Mouse (Mus musculus) neural tube, embryonic 10.5 days (tissue): Measurements from ENCODE around the gene Gm5935.
"Not testable (repeated sequence)": the region's sequence is repeated elsewhere in the genome, so short reads cannot be mapped to it uniquely, and the experiment has no call there.

ENCODE experiments used
- DNase-seq: peaks from one replicate; pipeline ENCODE4 v3.0.0-alpha.2; 2017; ENCODE audit warnings: low spot score; ENCODE audit errors: extremely low spot score

The Gm5935 gene

DNA sequence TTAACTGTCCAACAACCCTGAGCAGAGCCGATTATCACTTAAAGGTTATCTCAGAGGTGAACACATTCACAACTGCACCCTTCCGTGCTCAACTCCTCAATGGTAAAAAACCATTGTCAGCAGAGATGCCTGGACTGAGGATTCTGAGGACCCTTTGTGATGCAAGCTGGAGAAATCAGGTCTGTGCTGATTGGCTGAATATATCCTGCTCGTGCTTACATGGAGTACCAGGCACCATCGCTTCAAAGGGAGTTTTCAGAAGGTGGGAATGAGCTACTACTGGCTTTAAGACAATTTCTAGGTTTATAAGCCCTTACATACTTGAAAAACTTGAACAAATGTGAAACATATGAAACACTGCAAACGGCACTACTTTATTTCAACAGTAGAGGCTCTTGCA lies at the start of gene Gm5935:
TSS of gene Gm5935 (minus strand) at position 101 of the 400 bp plus-strand sequence.
- DNase-seq, result not testable (repeated sequence)
